In the genomic region with DNA sequence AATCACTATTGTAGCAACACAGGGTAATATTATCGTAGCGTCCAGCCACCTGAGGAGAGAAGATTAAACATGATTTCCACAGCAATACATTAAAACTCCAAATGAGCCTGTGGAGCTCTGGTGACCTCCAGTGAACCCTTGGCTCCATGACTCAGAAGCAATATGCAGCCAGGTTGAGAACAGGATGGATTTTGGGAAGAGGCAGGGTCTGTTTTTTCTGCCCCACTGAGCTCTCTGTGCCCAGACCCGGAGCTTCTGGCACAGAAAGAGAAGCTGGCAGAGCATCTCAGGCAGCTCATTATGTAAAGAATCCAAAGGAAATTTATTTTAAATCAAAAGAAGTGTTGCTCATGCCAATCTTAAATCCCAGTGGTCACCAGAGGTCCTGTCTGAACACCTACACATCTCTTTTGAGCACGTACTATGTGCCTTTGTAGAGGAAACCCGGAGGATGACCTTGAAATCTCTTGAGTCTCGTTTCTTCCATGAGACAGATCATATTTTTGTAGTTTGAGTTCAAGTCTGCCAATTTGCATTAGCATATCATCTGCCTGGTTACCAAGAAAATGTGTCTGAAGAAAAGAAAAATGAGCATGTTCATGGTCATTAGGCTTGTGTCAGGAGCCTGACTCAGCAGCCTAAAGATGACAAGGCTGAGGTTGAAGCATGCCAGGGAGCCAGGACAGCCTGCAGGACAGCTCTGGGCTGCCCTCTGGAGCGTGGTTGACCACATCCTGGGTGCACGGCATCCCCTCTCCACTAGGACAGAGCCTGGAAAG, we compare ENCODE assay signal across 8 mouse cellular contexts.
DNase-seq lines count a peak whose midpoint lies in the region; ATAC-seq lines count a peak whose summit lies in the region.

No protein-coding gene starts in this region.

- peak; percentile 79 for ATAC-seq in megakaryocyte progenitor cell, adult 5-6 weeks (replicated peaks; ENCODE audit: poor library complexity)
- ATAC-seq in erythroblast, adult 5-6 weeks (replicated peaks; ENCODE audit: low FRiP score, poor library complexity, severe bottlenecking) = no peak

- peak; percentile 13 for DNase-seq in layer of hippocampus, adult 11-12 months (ENCODE audit: low spot score)
- DNase-seq in layer of hippocampus, adult 9-11 months = no peak
- peak; percentile 85 for DNase-seq in adrenal gland, adult 2 months
- DNase-seq in cerebellum, postnatal 25 days = peak; percentile 22 to 29
- DNase-seq in thymus, postnatal 4 days = no peak
- no peak for DNase-seq in spleen, postnatal 10 days (ENCODE audit: low spot score in 2 of 2)

Comparison
In these comparisons a context has a peak if more than half of its experiments do, and no peak if none do; other contexts are left out.
1. DNase-seq: peak in layer of hippocampus, adult 11-12 months (single experiment), adrenal gland, adult 2 months (single experiment) and cerebellum, postnatal 25 days (2 of 2); none in layer of hippocampus, adult 9-11 months (single experiment), thymus, postnatal 4 days (single experiment) and spleen, postnatal 10 days (0 of 2).